ENCODE assay signal across 15 mouse cellular contexts in the genomic region with DNA sequence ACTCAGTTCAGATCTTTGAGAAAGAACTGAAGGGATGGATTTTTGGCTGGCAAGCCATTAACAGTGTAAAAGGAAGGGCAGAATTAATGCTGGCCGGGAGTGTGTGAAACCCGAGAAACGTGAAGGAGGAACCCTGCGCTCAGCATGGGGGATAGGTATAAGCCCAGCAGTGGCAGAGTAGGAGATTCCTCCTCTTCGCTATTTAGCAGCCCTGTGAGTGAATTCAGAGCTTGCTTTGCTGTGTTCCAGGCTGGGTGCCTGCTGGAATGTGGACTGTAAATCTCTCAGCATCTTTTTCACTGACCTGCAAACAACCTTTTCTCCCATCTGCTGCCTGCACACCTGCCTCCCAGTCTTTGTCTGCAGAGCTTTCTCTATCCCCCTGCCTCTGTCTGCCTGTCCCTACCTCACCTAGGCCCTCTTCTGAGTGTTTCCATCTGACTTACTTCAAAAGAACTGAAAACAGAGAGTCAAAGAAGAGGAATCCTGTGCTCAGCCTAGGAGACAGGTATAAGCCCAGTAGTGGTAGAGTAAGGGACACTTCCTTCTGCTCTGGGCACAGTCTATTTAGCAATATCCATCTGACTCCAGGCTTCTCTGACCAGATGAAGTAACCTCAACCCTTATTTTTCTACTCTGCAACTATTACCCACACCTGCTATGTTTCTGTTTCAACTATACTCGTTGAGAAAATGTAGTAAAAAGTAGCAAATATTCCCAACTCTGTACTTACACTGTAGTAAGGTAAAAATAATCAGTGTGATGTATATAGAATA.
A peak's percentile ranks its signal among the peaks of the same experiment; 100 is the strongest.
DNase-seq lines count a peak whose midpoint lies in the region; ATAC-seq and TF ChIP-seq lines count a peak whose summit lies in the region.
"Had no signal": no experiment of that assay in that cellular context is flagged by ENCODE, and none has a peak within 500 bp of the region (broad histone marks: within the 10 kb centered on the region; RNA-seq: fewer than 3 reads in every experiment).

No protein-coding gene starts in this region.

- H3K27ac ChIP-seq in heart, embryonic 10.5 days: peak overlapping the region; percentile 31; the same call in 1 of the 2 replicates
- no peak overlapping the region for H3K27ac ChIP-seq in heart, adult 2 months
- no peak overlapping the region for H3K27ac ChIP-seq in embryonic facial prominence, embryonic 10.5 days (replicated peaks)
- no peak overlapping the region for H3K27ac ChIP-seq in limb, embryonic 14.5 days (replicated peaks; ENCODE audit: low read depth, low read length)
- H3K27ac ChIP-seq in stomach, postnatal 0 days (replicated peaks): no peak overlapping the region
- H3K27ac ChIP-seq: liver, embryonic 14.5 days had no signal

- no peaks in the 10 kb centered on the region for H3K79me2 ChIP-seq in heart, adult 2 months (replicated peaks; ENCODE audit: control insufficient read depth, insufficient read depth, low read length)

- TF ChIP-seq CTCF in heart, adult 2 months (IDR thresholded peaks at IDR 0.05): no peak
- no peak for TF ChIP-seq CTCF in stomach, postnatal 0 days (IDR thresholded peaks at IDR 0.05; ENCODE audit: low read depth)

- no peaks in the 10 kb centered on the region for H3K27me3 ChIP-seq in heart, embryonic 10.5 days (ENCODE audit: insufficient read depth, poor library complexity, severe bottlenecking)
- H3K27me3 ChIP-seq in heart, adult 2 months (ENCODE audit: control insufficient read depth, insufficient read depth, low read length): no peaks in the 10 kb centered on the region
- H3K27me3 ChIP-seq in embryonic facial prominence, embryonic 10.5 days (replicated peaks; ENCODE audit: low read depth, poor library complexity, severe bottlenecking): no peaks in the 10 kb centered on the region
- H3K27me3 ChIP-seq in limb, embryonic 14.5 days (ENCODE audit: control insufficient read depth, insufficient read depth, low read length): no peaks in the 10 kb centered on the region
- H3K27me3 ChIP-seq in stomach, postnatal 0 days (ENCODE audit: control insufficient read depth, insufficient read depth, low read length): no peaks in the 10 kb centered on the region

- WGBS in heart, embryonic 10.5 days: 40% methylated on average over 6 of the region's 6 CpGs
- WGBS in heart, adult 2 months: 69% methylated on average over 6 of the region's 6 CpGs
- WGBS in embryonic facial prominence, embryonic 10.5 days: 25% methylated on average over 6 of the region's 6 CpGs
- 16% methylated on average over 6 of the region's 6 CpGs for WGBS in limb, embryonic 14.5 days
- WGBS in stomach, postnatal 0 days: 43% methylated on average over 6 of the region's 6 CpGs

- ATAC-seq in limb, embryonic 14.5 days (ENCODE audit: low FRiP score, low read depth): peak; percentile 47
- ATAC-seq in stomach, postnatal 0 days (ENCODE audit: low FRiP score, low TSS enrichment): no peak
- ATAC-seq: CD4-positive, CD25-positive, alpha-beta regulatory T cell, adult 4 months; inflammation-experienced regulatory T-cells, adult 6 months had no signal

- no peak overlapping the region for H3K9ac ChIP-seq in heart, adult 2 months (ENCODE audit: low read depth, low read length)
- no peak overlapping the region for H3K9ac ChIP-seq in limb, embryonic 14.5 days (ENCODE audit: low read depth, low read length, severe bottlenecking)
- H3K9ac ChIP-seq in stomach, postnatal 0 days (ENCODE audit: low read length): no peak overlapping the region
- H3K9ac ChIP-seq: liver, embryonic 14.5 days had no signal

- no peaks in the 10 kb centered on the region for H3K36me3 ChIP-seq in heart, embryonic 10.5 days
- H3K36me3 ChIP-seq in heart, adult 2 months (ENCODE audit: control insufficient read depth, insufficient read depth, low read length): peaks cover 3% of the 10 kb centered on the region; the same call in 1 of the 2 replicates
- H3K36me3 ChIP-seq in embryonic facial prominence, embryonic 10.5 days (replicated peaks): no peaks in the 10 kb centered on the region
- H3K36me3 ChIP-seq in limb, embryonic 14.5 days (ENCODE audit: control insufficient read depth, insufficient read depth, low read length): no peaks in the 10 kb centered on the region
- H3K36me3 ChIP-seq in stomach, postnatal 0 days (ENCODE audit: control insufficient read depth, insufficient read depth, low read length): no peaks in the 10 kb centered on the region; the same call in 1 of the 2 replicates

- no peak for DNase-seq in heart, embryonic 10.5 days (ENCODE audit: low spot score)
- no peak for DNase-seq in heart, adult 2 months
- peak; percentile 42 for DNase-seq in R1 (ENCODE audit: low read depth, low spot score)
- peak; percentile 30 for DNase-seq in embryonic facial prominence, embryonic 10.5 days (ENCODE audit: low spot score)
- DNase-seq in limb, embryonic 14.5 days (ENCODE audit: low spot score): peak; percentile 31
- no peak for DNase-seq in stomach, postnatal 0 days (ENCODE audit: low spot score)
- no peak for DNase-seq in urinary bladder, adult 18-20 months (ENCODE audit: low spot score in 2 of 2)
- DNase-seq: adrenal gland, adult 8-10 months; lung, postnatal 4 days; right cerebral cortex, postnatal 25 days; thymus, postnatal 25 days had no signal

- H3K4me1 ChIP-seq in heart, embryonic 10.5 days: peaks cover 51% of the 10 kb centered on the region
- peaks cover 3% of the 10 kb centered on the region for H3K4me1 ChIP-seq in heart, adult 2 months (ENCODE audit: control insufficient read depth, insufficient read depth, low read length)
- peaks cover 23% of the 10 kb centered on the region for H3K4me1 ChIP-seq in embryonic facial prominence, embryonic 10.5 days
- H3K4me1 ChIP-seq in limb, embryonic 14.5 days (ENCODE audit: control insufficient read depth, insufficient read depth, low read length): peaks cover 8% of the 10 kb centered on the region
- H3K4me1 ChIP-seq in stomach, postnatal 0 days (replicated peaks; ENCODE audit: control insufficient read depth, insufficient read depth): no peaks in the 10 kb centered on the region

- intact Hi-C loops in heart, adult 2 months (cut with DNase I): no loop called here

- no peaks in the 10 kb centered on the region for H3K9me3 ChIP-seq in heart, embryonic 10.5 days
- H3K9me3 ChIP-seq in embryonic facial prominence, embryonic 10.5 days: no peaks in the 10 kb centered on the region
- H3K9me3 ChIP-seq in limb, embryonic 14.5 days (ENCODE audit: control insufficient read depth, low read length): no peaks in the 10 kb centered on the region
- no peaks in the 10 kb centered on the region for H3K9me3 ChIP-seq in stomach, postnatal 0 days (ENCODE audit: control insufficient read depth, low read length)

- no peak for TF ChIP-seq EP300 in heart, adult 2 months (IDR thresholded peaks at IDR 0.05; ENCODE audit: insufficient read depth, low read depth, low read length)
- no peak for TF ChIP-seq EP300 in stomach, postnatal 0 days (optimal IDR thresholded peaks at IDR 0.05)

- H3K4me2 ChIP-seq in limb, embryonic 14.5 days (replicated peaks; ENCODE audit: low read depth, low read length, severe bottlenecking): no peak overlapping the region
- H3K4me2 ChIP-seq in stomach, postnatal 0 days (replicated peaks; ENCODE audit: low read depth): no peak overlapping the region
- H3K4me2 ChIP-seq: heart, embryonic 11.5 days had no signal

- H3K4me3 ChIP-seq in heart, embryonic 10.5 days: no peak overlapping the region
- no peak overlapping the region for H3K4me3 ChIP-seq in heart, adult 2 months
- H3K4me3 ChIP-seq in embryonic facial prominence, embryonic 10.5 days: no peak overlapping the region
- no peak overlapping the region for H3K4me3 ChIP-seq in limb, embryonic 14.5 days (replicated peaks; ENCODE audit: low read length)
- no peak overlapping the region for H3K4me3 ChIP-seq in stomach, postnatal 0 days (ENCODE audit: low read depth, low read length)

- no peak for TF ChIP-seq POLR2A in heart, adult 2 months (IDR thresholded peaks at IDR 0.05; ENCODE audit: insufficient read depth, low read depth, low read length)
- TF ChIP-seq POLR2A in limb, embryonic 14.5 days (IDR thresholded peaks at IDR 0.05; ENCODE audit: borderline replicate concordance, extremely low read depth, insufficient read depth, insufficient read length): no peak

Comparison
In these comparisons a context has a peak if more than half of its experiments do, and no peak if none do; other contexts are left out.
1. DNase-seq: peak in R1 (single experiment), embryonic facial prominence, embryonic 10.5 days (single experiment) and limb, embryonic 14.5 days (single experiment); none in heart, embryonic 10.5 days (single experiment), heart, adult 2 months (0 of 2), stomach, postnatal 0 days (single experiment) and urinary bladder, adult 18-20 months (0 of 2).